Comparison of ENCODE assay signal across 25 mouse cellular contexts in the genomic region with DNA sequence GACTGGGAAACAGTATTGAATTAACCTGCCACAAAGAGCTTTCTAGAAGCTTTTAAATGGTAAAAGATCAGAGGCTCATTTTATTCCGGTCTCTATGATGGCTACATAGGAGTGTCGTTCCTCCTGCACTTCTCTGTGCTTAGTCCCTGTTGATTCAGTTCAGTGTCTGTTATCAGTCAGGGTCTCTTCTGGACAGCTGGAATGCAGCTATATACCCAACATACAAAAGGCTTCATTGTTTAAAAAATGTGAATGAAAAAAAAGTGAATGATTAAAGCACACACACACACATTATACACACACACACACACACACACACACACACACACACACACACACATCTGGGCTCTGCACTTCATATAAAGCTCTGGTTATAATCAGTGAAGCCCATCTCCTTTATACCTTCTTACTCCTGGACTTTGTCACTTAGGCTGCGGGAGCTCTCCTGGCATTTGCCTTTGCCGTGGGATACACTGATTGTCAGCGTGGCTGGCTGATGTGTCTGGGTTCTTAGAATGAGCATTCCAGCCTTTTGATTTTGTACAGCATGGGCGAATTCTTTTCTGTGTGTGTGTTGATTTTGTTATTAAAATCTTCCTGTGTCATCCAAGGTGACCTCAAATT. TPM values are rescaled to one million over a fixed set of nuclear protein-coding genes. Genes with fewer than 3 reads are reported as not detected.
A peak's percentile ranks its signal among the peaks of the same experiment; 100 is the strongest.
DNase-seq lines count a peak whose midpoint lies in the region; ATAC-seq lines count a peak whose summit lies in the region.
"Had no signal": no experiment of that assay in that cellular context is flagged by ENCODE, and none has a peak within 500 bp of the region (broad histone marks: within the 10 kb centered on the region; RNA-seq: fewer than 3 reads in every experiment).

No protein-coding gene starts in this region.

- no peak overlapping the region for H3K4me3 ChIP-seq in embryonic facial prominence, embryonic 14.5 days (ENCODE audit: low read depth, low read length)
- no peak overlapping the region for H3K4me3 ChIP-seq in embryonic facial prominence, embryonic 10.5 days
- no peak overlapping the region for H3K4me3 ChIP-seq in intestine, embryonic 15.5 days (replicated peaks)
- H3K4me3 ChIP-seq: embryonic facial prominence, embryonic 15.5 days; forebrain, embryonic 12.5 days; forebrain, embryonic 15.5 days; heart, adult 2 months; heart, embryonic 10.5 days; heart, embryonic 13.5 days; hindbrain, embryonic 15.5 days had no signal

- 48% methylated on average over 6 of the region's 6 CpGs for WGBS in embryonic facial prominence, embryonic 14.5 days
- WGBS in embryonic facial prominence, embryonic 10.5 days: 61% methylated on average over 6 of the region's 6 CpGs
- WGBS in intestine, embryonic 15.5 days: 18% methylated on average over 6 of the region's 6 CpGs

- no peak overlapping the region for H3K9ac ChIP-seq in embryonic facial prominence, embryonic 14.5 days (ENCODE audit: low read depth, low read length)
- H3K9ac ChIP-seq in intestine, embryonic 15.5 days: no peak overlapping the region
- H3K9ac ChIP-seq: embryonic facial prominence, embryonic 15.5 days; forebrain, embryonic 12.5 days; forebrain, embryonic 15.5 days; heart, embryonic 13.5 days; hindbrain, embryonic 15.5 days had no signal

- H3K27ac ChIP-seq in embryonic facial prominence, embryonic 14.5 days (replicated peaks; ENCODE audit: low read depth, low read length): no peak overlapping the region
- H3K27ac ChIP-seq in embryonic facial prominence, embryonic 10.5 days (replicated peaks): no peak overlapping the region
- no peak overlapping the region for H3K27ac ChIP-seq in intestine, embryonic 15.5 days
- H3K27ac ChIP-seq: embryonic facial prominence, embryonic 15.5 days; forebrain, embryonic 12.5 days; forebrain, embryonic 15.5 days; heart, adult 2 months; heart, embryonic 10.5 days; heart, embryonic 13.5 days; hindbrain, embryonic 15.5 days had no signal

- no peaks in the 10 kb centered on the region for H3K9me3 ChIP-seq in embryonic facial prominence, embryonic 14.5 days (ENCODE audit: control insufficient read depth, low read length)
- H3K9me3 ChIP-seq in embryonic facial prominence, embryonic 10.5 days: no peaks in the 10 kb centered on the region
- no peaks in the 10 kb centered on the region for H3K9me3 ChIP-seq in intestine, embryonic 15.5 days
- H3K9me3 ChIP-seq: embryonic facial prominence, embryonic 15.5 days; forebrain, embryonic 12.5 days; forebrain, embryonic 15.5 days; heart, embryonic 10.5 days; heart, embryonic 13.5 days; hindbrain, embryonic 15.5 days had no signal

- ATAC-seq in embryonic facial prominence, embryonic 14.5 days (ENCODE audit: low read depth): peak; percentile 18; the same call in 1 of the 2 replicates
- peak; percentile 73 for ATAC-seq in intestine, embryonic 15.5 days
- ATAC-seq in megakaryocyte-erythroid progenitor cell, adult 5-6 weeks (replicated peaks; ENCODE audit: low FRiP score, low TSS enrichment, poor library complexity, severe bottlenecking): no peak
- ATAC-seq in erythroid progenitor cell, adult 5-6 weeks (replicated peaks; ENCODE audit: low FRiP score, poor library complexity, severe bottlenecking): no peak
- ATAC-seq: forebrain, embryonic 15.5 days had no signal

- no peaks in the 10 kb centered on the region for H3K36me3 ChIP-seq in embryonic facial prominence, embryonic 14.5 days (ENCODE audit: control insufficient read depth, insufficient read depth, low read length)
- no peaks in the 10 kb centered on the region for H3K36me3 ChIP-seq in embryonic facial prominence, embryonic 10.5 days (replicated peaks)
- no peaks in the 10 kb centered on the region for H3K36me3 ChIP-seq in intestine, embryonic 15.5 days
- H3K36me3 ChIP-seq: embryonic facial prominence, embryonic 15.5 days; forebrain, embryonic 12.5 days; forebrain, embryonic 15.5 days; heart, embryonic 10.5 days; heart, embryonic 13.5 days; hindbrain, embryonic 15.5 days had no signal

- no peaks in the 10 kb centered on the region for H3K27me3 ChIP-seq in embryonic facial prominence, embryonic 14.5 days (replicated peaks; ENCODE audit: control insufficient read depth, insufficient read depth, low read length)
- no peaks in the 10 kb centered on the region for H3K27me3 ChIP-seq in embryonic facial prominence, embryonic 10.5 days (replicated peaks; ENCODE audit: low read depth, poor library complexity, severe bottlenecking)
- no peaks in the 10 kb centered on the region for H3K27me3 ChIP-seq in intestine, embryonic 15.5 days (replicated peaks)
- H3K27me3 ChIP-seq: embryonic facial prominence, embryonic 15.5 days; forebrain, embryonic 12.5 days; forebrain, embryonic 15.5 days; heart, embryonic 13.5 days; hindbrain, embryonic 15.5 days had no signal

- no peak overlapping the region for H3K4me2 ChIP-seq in embryonic facial prominence, embryonic 14.5 days (ENCODE audit: low read depth, low read length)
- no peak overlapping the region for H3K4me2 ChIP-seq in intestine, embryonic 15.5 days (replicated peaks)
- H3K4me2 ChIP-seq: embryonic facial prominence, embryonic 15.5 days; forebrain, embryonic 12.5 days; forebrain, embryonic 15.5 days; heart, embryonic 13.5 days; hindbrain, embryonic 15.5 days had no signal

- no peaks in the 10 kb centered on the region for H3K4me1 ChIP-seq in embryonic facial prominence, embryonic 14.5 days (ENCODE audit: control insufficient read depth, insufficient read depth, low read length)
- no peaks in the 10 kb centered on the region for H3K4me1 ChIP-seq in embryonic facial prominence, embryonic 10.5 days
- H3K4me1 ChIP-seq in intestine, embryonic 15.5 days (replicated peaks): no peaks in the 10 kb centered on the region
- H3K4me1 ChIP-seq: embryonic facial prominence, embryonic 15.5 days; forebrain, embryonic 12.5 days; forebrain, embryonic 15.5 days had no signal

- DNase-seq in embryonic facial prominence, embryonic 14.5 days (ENCODE audit: low spot score): no peak
- no peak for DNase-seq in embryonic facial prominence, embryonic 10.5 days (ENCODE audit: low spot score)
- peak; percentile 14 for DNase-seq in MN1 (ENCODE audit: low spot score)
- peak; percentile 30 for DNase-seq in mesoderm, embryonic 11.5 days (ENCODE audit: low read depth, low spot score)
- DNase-seq: adrenal gland, adult 2 months; adrenal gland, postnatal 14 days; cerebellum, adult 11-12 months; cerebellum, adult 8-10 months; cerebellum, postnatal 10 days; cerebellum, postnatal 36 days; embryo, embryonic 11 days; gastrocnemius, postnatal 10 days; gastrocnemius, postnatal 36 days; heart, adult 2 months; heart, postnatal 14 days; heart, postnatal 4 days had no signal

RNA-seq across cellular contexts. Expression of a gene that starts 59.2 kb away (rescaled TPM):
- 68.1 and 75.1 TPM in 2 replicates for polyA plus RNA-seq in embryonic facial prominence, embryonic 14.5 days (2014; fragmentation: Nextera tagmentation; extraction: Ambion mirVana)
- polyA plus RNA-seq in embryonic facial prominence, embryonic 10.5 days (2016; fragmentation: Nextera tagmentation; extraction: Ambion mirVana): 115 and 119 TPM in 2 replicates
- polyA plus RNA-seq in intestine, embryonic 15.5 days (2015; fragmentation: Nextera tagmentation; extraction: Ambion mirVana): 57.0 and 60.6 TPM in 2 replicates
- total RNA-seq in megakaryocyte-erythroid progenitor cell, adult 5-6 weeks (2014; fragmentation: Nextera tagmentation): 49.0 and 63.7 TPM in 2 replicates
- 48.1 and 62.1 TPM in 2 replicates for total RNA-seq in megakaryocyte-erythroid progenitor cell, adult 5-6 weeks (2017)
- 13.0 and 22.7 TPM in 2 replicates for total RNA-seq in erythroid progenitor cell, adult 5-6 weeks (2015; ENCODE audit: low replicate concordance)
- total RNA-seq in erythroid progenitor cell, adult 5-6 weeks (2017; ENCODE audit: low replicate concordance): 21.2 and 33.5 TPM in 2 replicates

Comparison
In these comparisons a context has a peak if more than half of its experiments do, and no peak if none do; other contexts are left out.
1. ATAC-seq: peak in embryonic facial prominence, embryonic 14.5 days (single experiment) and intestine, embryonic 15.5 days (single experiment); none in megakaryocyte-erythroid progenitor cell, adult 5-6 weeks (single experiment) and erythroid progenitor cell, adult 5-6 weeks (single experiment).
2. DNase-seq: peak in MN1 (single experiment) and mesoderm, embryonic 11.5 days (single experiment); none in embryonic facial prominence, embryonic 14.5 days (single experiment) and embryonic facial prominence, embryonic 10.5 days (single experiment).